Mouse (Mus musculus): ENCODE measurements around the gene Ighmbp2. TPM values are rescaled to one million over a fixed set of nuclear protein-coding genes. Genes with fewer than 3 reads are reported as not detected.
"Not testable (repeated sequence)": the region's sequence is repeated elsewhere in the genome, so short reads cannot be mapped to it uniquely, and the experiment has no call there.

Gene Ighmbp2
- total RNA-seq, 2 experiments from 2014 or later = 10.1 to 10.3 TPM

GRCm38 (mm10) chr19:3289006-3289405 is 6.2 kb upstream of the Ighmbp2 start:
- DNase-seq (ENCODE audit: low spot score in 2 of 2) = no peak

GRCm38 (mm10) chr19:3281886-3282285 is 931 bp downstream of the Ighmbp2 start:
- DNase-seq (ENCODE audit: low spot score in 2 of 2) = no peak

- DNase-seq (ENCODE audit: low spot score in 2 of 2) = no peak
Measured at GRCm38 (mm10) chr19:3275744-3276365, 7.0 kb downstream of the Ighmbp2 start.

GRCm38 (mm10) chr19:3273331-3273730 is 9.5 kb downstream of the Ighmbp2 start:
- no peak for DNase-seq (ENCODE audit: low spot score in 2 of 2)

- no peak for DNase-seq (ENCODE audit: low spot score in 2 of 2)
Measured at GRCm38 (mm10) chr19:3271366-3271765, 11.5 kb downstream of the Ighmbp2 start.

GRCm38 (mm10) chr19:3269803-3270202 is 13.0 kb downstream of the Ighmbp2 start:
- DNase-seq (ENCODE audit: low spot score in 2 of 2) = no peak

GRCm38 (mm10) chr19:3269279-3269678 is 13.5 kb downstream of the Ighmbp2 start:
- DNase-seq (ENCODE audit: low spot score in 2 of 2) = no peak

GRCm38 (mm10) chr19:3268218-3268980 is 14.4 kb downstream of the Ighmbp2 start:
- DNase-seq (ENCODE audit: low spot score in 2 of 2) = no peak

- DNase-seq (ENCODE audit: low spot score in 2 of 2) = no peak
Measured at GRCm38 (mm10) chr19:3267340-3267739, 15.5 kb downstream of the Ighmbp2 start.

GRCm38 (mm10) chr19:3266676-3267075 is 16.1 kb downstream of the Ighmbp2 start:
- DNase-seq (ENCODE audit: low spot score in 2 of 2) = no peak

GRCm38 (mm10) chr19:3266136-3266535 is 16.7 kb downstream of the Ighmbp2 start:
- DNase-seq (ENCODE audit: low spot score in 2 of 2) = no peak

- DNase-seq (ENCODE audit: low spot score in 2 of 2) = peak in 1 of 2 experiments; percentile 0
Measured at GRCm38 (mm10) chr19:3265180-3265579, 17.6 kb downstream of the Ighmbp2 start.

- DNase-seq (ENCODE audit: low spot score in 2 of 2) = peak in 1 of 2 experiments; percentile 1
Measured at GRCm38 (mm10) chr19:3264348-3264747, 18.5 kb downstream of the Ighmbp2 start.

- DNase-seq (ENCODE audit: low spot score in 2 of 2) = peak; percentile 2 to 22
Measured at GRCm38 (mm10) chr19:3261764-3262525, 20.9 kb downstream of the Ighmbp2 start.

- peak in 1 of 2 experiments; percentile 0 for DNase-seq (ENCODE audit: low spot score in 2 of 2)
Measured at GRCm38 (mm10) chr19:3261336-3261735, 21.5 kb downstream of the Ighmbp2 start.

GRCm38 (mm10) chr19:3260591-3260990 is 22.2 kb downstream of the Ighmbp2 start:
- DNase-seq (ENCODE audit: low spot score in 2 of 2) = no peak

GRCm38 (mm10) chr19:3260016-3260415 is 22.8 kb downstream of the Ighmbp2 start:
- DNase-seq (ENCODE audit: low spot score in 2 of 2) = no peak

GRCm38 (mm10) chr19:3225261-3225660 is 57.6 kb downstream of the Ighmbp2 start:
- DNase-seq (ENCODE audit: low spot score in 2 of 2) = not testable (repeated sequence)

- DNase-seq (ENCODE audit: low spot score in 2 of 2) = not testable (repeated sequence)
Measured at GRCm38 (mm10) chr19:3214937-3215336, 67.9 kb downstream of the Ighmbp2 start.

All from layer of hippocampus, postnatal 14 days (tissue).